Mouse (Mus musculus): ENCODE measurements around the gene Gcnt2. TPM values are rescaled to one million over a fixed set of nuclear protein-coding genes. Genes with fewer than 3 reads are reported as not detected.
"Not testable (repeated sequence)": the region's sequence is repeated elsewhere in the genome, so short reads cannot be mapped to it uniquely, and the experiment has no call there.

The Gcnt2 gene
- polyA plus RNA-seq, 2 experiments: 0.51 to 1.2 TPM

GRCm38 (mm10) chr13:40886643-40887381 is 27.3 kb downstream of the Gcnt2 start:
- H3K9me3 ChIP-seq (ENCODE audit: control insufficient read depth, low read length): no peaks in the 10 kb centered on the region
- WGBS (ENCODE audit: insufficient replicate concordance): 5% methylated on average over 22 of the region's 22 CpGs
- H3K4me3 ChIP-seq (ENCODE audit: insufficient read depth in 1 of 2, low read depth in 2 of 2, low read length in 2 of 2): peak overlapping the region; percentile 20 to 27
- no peak for TF ChIP-seq EP300 (IDR thresholded peaks at IDR 0.05; ENCODE audit: low read depth)
- no peak for TF ChIP-seq CTCF (IDR thresholded peaks at IDR 0.05; ENCODE audit: low read depth)
- H3K4me1 ChIP-seq (replicated peaks; ENCODE audit: control insufficient read depth in 2 of 2, insufficient read depth in 2 of 2, low read length in 1 of 2): peaks cover 0 to 7% of the 10 kb centered on the region in 2 experiments; a peak in 2 of 4 replicates
- ATAC-seq (ENCODE audit: insufficient read depth) (no peak), DNase-seq (ENCODE audit: low read depth in 3 of 3, low spot score in 3 of 3) (no peak)
- no peaks in the 10 kb centered on the region for H3K36me3 ChIP-seq (replicated peaks; ENCODE audit: control insufficient read depth, insufficient read depth, low read depth)
- H3K4me2 ChIP-seq (ENCODE audit: low read depth): peak overlapping the region; percentile 56
- no peak overlapping the region for H3K27ac ChIP-seq
- peaks cover 8% of the 10 kb centered on the region for H3K27me3 ChIP-seq (ENCODE audit: control insufficient read depth, insufficient read depth, low read length)
- H3K9ac ChIP-seq (replicated peaks): no peak overlapping the region

- 71% methylated on average over 5 of the region's 5 CpGs for WGBS (ENCODE audit: insufficient replicate concordance)
These were observed 31.0 kb downstream of the Gcnt2 start for GRCm38 (mm10) chr13:40890595-40890994.

GRCm38 (mm10) chr13:40891369-40891768 is 31.8 kb downstream of the Gcnt2 start:
- H3K4me1 ChIP-seq (replicated peaks; ENCODE audit: control insufficient read depth in 2 of 2, insufficient read depth in 2 of 2, low read length in 1 of 2); ATAC-seq (ENCODE audit: insufficient read depth); H3K9me3 ChIP-seq (ENCODE audit: control insufficient read depth, low read length); H3K4me3 ChIP-seq (ENCODE audit: insufficient read depth in 1 of 2, low read depth in 2 of 2, low read length in 2 of 2); H3K9ac ChIP-seq (replicated peaks); DNase-seq (ENCODE audit: low read depth in 3 of 3, low spot score in 3 of 3); H3K4me2 ChIP-seq (ENCODE audit: low read depth); H3K27ac ChIP-seq; H3K36me3 ChIP-seq (replicated peaks; ENCODE audit: control insufficient read depth, insufficient read depth, low read depth); H3K27me3 ChIP-seq (ENCODE audit: control insufficient read depth, insufficient read depth, low read length): not testable (repeated sequence)
- 58% methylated on average over 1 of the region's 1 CpGs for WGBS (ENCODE audit: insufficient replicate concordance)

More at GRCm38 (mm10) chr13:40890595-40890994, 31.0 kb downstream of the Gcnt2 start:
- H3K4me3 ChIP-seq (ENCODE audit: insufficient read depth in 1 of 2, low read depth in 2 of 2, low read length in 2 of 2): no peak overlapping the region
- H3K27me3 ChIP-seq (ENCODE audit: control insufficient read depth, insufficient read depth, low read length): peaks cover 8% of the 10 kb centered on the region
- ATAC-seq (ENCODE audit: insufficient read depth): no peak
- no peak overlapping the region for H3K9ac ChIP-seq (replicated peaks)
- H3K4me2 ChIP-seq (ENCODE audit: low read depth): no peak overlapping the region
- no peaks in the 10 kb centered on the region for H3K36me3 ChIP-seq (replicated peaks; ENCODE audit: control insufficient read depth, insufficient read depth, low read depth)
- H3K9me3 ChIP-seq (ENCODE audit: control insufficient read depth, low read length): no peaks in the 10 kb centered on the region
- DNase-seq (ENCODE audit: low read depth in 3 of 3, low spot score in 3 of 3): no peak
- no peak overlapping the region for H3K27ac ChIP-seq
- TF ChIP-seq CTCF (IDR thresholded peaks at IDR 0.05; ENCODE audit: low read depth) (no peak), EP300 (IDR thresholded peaks at IDR 0.05; ENCODE audit: low read depth) (no peak)
- H3K4me1 ChIP-seq (replicated peaks; ENCODE audit: control insufficient read depth in 2 of 2, insufficient read depth in 2 of 2, low read length in 1 of 2): peaks cover 0 to 7% of the 10 kb centered on the region in 2 experiments; a peak in 2 of 4 replicates

GRCm38 (mm10) chr13:40892043-40892442 is 32.5 kb downstream of the Gcnt2 start:
- no peaks in the 10 kb centered on the region for H3K4me1 ChIP-seq (replicated peaks; ENCODE audit: control insufficient read depth in 2 of 2, insufficient read depth in 2 of 2, low read length in 1 of 2)
- DNase-seq (ENCODE audit: low read depth in 3 of 3, low spot score in 3 of 3) (no peak), ATAC-seq (ENCODE audit: insufficient read depth) (no peak)
- 58% methylated on average over 7 of the region's 7 CpGs for WGBS (ENCODE audit: insufficient replicate concordance)
- H3K9me3 ChIP-seq (ENCODE audit: control insufficient read depth, low read length): no peaks in the 10 kb centered on the region
- H3K4me3 ChIP-seq (ENCODE audit: insufficient read depth in 1 of 2, low read depth in 2 of 2, low read length in 2 of 2): no peak overlapping the region
- no peaks in the 10 kb centered on the region for H3K36me3 ChIP-seq (replicated peaks; ENCODE audit: control insufficient read depth, insufficient read depth, low read depth)
- H3K27me3 ChIP-seq (ENCODE audit: control insufficient read depth, insufficient read depth, low read length): no peaks in the 10 kb centered on the region
- TF ChIP-seq EP300 (IDR thresholded peaks at IDR 0.05; ENCODE audit: low read depth) (no peak), CTCF (IDR thresholded peaks at IDR 0.05; ENCODE audit: low read depth) (no peak)
- no peak overlapping the region for H3K27ac ChIP-seq
- H3K4me2 ChIP-seq (ENCODE audit: low read depth): no peak overlapping the region
- H3K9ac ChIP-seq (replicated peaks): no peak overlapping the region

GRCm38 (mm10) chr13:40892547-40892946 is 33.0 kb downstream of the Gcnt2 start:
- ATAC-seq (ENCODE audit: insufficient read depth) (no peak), DNase-seq (ENCODE audit: low read depth in 3 of 3, low spot score in 3 of 3) (no peak)
- H3K9ac ChIP-seq (replicated peaks): no peak overlapping the region
- no peaks in the 10 kb centered on the region for H3K27me3 ChIP-seq (ENCODE audit: control insufficient read depth, insufficient read depth, low read length)
- no peak for TF ChIP-seq CTCF (IDR thresholded peaks at IDR 0.05; ENCODE audit: low read depth)
- 63% methylated on average over 4 of the region's 4 CpGs for WGBS (ENCODE audit: insufficient replicate concordance)
- no peak overlapping the region for H3K4me2 ChIP-seq (ENCODE audit: low read depth)
- no peak overlapping the region for H3K4me3 ChIP-seq (ENCODE audit: insufficient read depth in 1 of 2, low read depth in 2 of 2, low read length in 2 of 2)
- no peaks in the 10 kb centered on the region for H3K4me1 ChIP-seq (replicated peaks; ENCODE audit: control insufficient read depth in 2 of 2, insufficient read depth in 2 of 2, low read length in 1 of 2)
- H3K9me3 ChIP-seq (ENCODE audit: control insufficient read depth, low read length): no peaks in the 10 kb centered on the region
- no peak overlapping the region for H3K27ac ChIP-seq
- no peaks in the 10 kb centered on the region for H3K36me3 ChIP-seq (replicated peaks; ENCODE audit: control insufficient read depth, insufficient read depth, low read depth)
